Mouse (Mus musculus): Measurements from ENCODE around the gene Myrf.
A peak's percentile ranks its signal among the peaks of the same experiment; 100 is the strongest.

Gene Myrf

GRCm38 (mm10) chr19:10240654-10241305 lies at the start of gene Myrf:
Myrf (minus strand) TSS chr19:10240748.
- DNase-seq (ENCODE audit: low spot score) = peak; percentile 64

DNA sequence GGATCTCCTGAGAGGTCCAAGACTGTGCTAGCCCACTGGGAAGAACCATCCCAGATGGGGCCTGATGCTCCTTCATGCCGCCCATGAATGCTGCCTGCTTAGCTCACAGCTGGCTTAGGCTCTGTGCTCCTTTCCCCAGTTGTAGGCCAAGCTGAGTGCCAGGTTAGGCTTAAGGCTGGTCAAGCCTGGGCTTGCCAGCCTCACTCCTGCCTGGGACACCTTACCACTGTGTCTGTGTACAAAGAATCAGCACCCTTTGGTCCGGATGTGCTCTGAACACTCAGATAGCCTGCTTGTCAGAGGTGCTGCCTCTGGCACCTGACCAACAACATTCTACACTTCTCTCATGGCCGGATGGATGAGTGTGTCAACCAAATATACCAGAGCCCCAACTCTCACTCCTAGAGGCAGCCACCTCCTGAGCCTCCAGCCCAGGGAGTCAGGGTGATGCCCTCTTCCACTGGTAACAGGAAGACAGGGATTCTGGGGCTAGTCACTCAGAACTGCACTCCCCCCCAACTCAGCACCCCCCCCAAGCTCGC lies 49.1 kb upstream of the Myrf start:
- no peak for DNase-seq (ENCODE audit: low spot score)

DNA sequence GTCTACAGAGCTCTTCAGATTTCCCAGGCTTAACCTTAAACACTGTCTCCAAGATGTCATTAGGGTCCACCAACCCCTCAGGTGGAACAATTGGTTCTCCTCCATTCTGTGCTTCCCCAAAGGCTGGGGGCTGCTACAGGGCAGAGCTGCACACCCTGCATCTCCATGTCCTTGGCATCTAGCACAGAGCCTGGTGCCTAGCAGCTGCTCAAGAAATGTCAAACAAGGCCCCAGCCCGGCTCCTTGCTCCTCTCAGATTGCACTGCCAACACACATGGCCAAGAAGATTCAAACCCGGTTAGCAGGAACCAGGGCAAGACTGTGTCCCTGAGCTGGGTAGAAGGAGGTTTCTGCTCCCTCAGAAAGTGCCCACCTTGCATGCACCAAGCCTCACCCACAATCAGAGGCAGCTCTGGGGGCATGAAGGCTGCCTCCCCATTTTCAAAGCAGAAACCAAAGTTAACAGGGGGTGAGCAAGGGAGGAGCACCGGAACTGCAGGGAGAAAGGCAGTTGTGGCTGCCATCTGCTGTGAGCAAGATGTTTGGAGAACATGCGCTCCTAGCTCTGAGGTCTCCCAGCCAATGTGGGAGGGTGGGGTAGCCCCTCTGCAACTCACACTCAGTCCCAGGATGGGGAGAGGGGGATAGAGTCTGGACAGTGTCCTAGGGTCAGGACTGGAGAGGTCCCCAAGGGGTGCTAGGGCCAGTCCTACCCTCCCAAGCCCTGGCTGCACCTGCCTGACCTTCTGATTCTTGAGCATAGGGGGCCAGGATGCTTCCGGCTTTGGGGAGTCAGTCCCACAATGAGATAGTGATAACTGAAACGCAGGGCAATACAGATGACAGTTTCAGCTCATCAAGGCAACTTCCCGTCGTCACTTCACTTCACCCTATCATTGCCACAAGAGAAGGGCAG lies 47.8 kb upstream of the Myrf start:
- DNase-seq (ENCODE audit: low spot score) = no peak

- DNase-seq (ENCODE audit: low spot score) = no peak
Measured at GRCm38 (mm10) chr19:10286458-10286872, 45.9 kb upstream of the Myrf start.

DNA sequence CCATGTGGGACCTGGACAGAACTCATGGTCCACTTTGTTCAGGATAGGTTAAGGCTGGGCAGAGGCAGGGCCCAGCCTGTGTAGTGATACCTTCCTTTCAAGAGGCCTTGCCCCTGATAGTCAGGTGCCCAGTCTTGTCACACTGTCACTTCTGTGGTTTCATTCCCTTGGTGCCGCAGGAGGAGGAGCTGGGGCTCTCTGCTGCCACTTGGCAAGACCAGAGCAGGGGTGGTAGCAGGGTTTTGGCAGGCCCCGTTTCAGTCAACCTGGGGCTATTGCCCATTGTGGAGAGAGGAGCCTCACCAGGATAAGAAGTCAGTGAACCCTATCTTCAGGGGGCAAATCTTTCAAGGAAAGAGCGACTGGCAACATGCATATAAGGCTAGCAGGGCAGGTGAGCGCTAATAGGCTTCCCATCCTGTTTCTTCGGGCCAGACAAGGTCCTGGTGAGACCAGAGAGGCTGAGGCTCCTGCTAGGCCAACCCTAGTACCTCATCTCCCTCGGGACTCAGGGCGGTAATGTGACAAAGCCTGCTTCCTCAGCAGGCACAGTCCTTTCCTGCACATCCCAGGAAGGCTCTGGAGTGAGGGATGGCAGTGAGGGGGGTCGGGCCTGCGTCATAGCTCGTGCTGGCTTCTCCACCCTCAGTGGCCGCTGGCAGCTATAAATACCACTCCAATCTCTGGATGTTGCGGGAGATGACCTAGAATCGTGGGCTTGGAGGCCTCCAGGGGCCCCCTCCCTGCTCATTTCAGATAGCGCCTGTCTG lies 40.4 kb upstream of the Myrf start:
- no peak for DNase-seq (ENCODE audit: low spot score)

- no peak for DNase-seq (ENCODE audit: low spot score)
Measured at GRCm38 (mm10) chr19:10279668-10280067, 39.1 kb upstream of the Myrf start.

DNA sequence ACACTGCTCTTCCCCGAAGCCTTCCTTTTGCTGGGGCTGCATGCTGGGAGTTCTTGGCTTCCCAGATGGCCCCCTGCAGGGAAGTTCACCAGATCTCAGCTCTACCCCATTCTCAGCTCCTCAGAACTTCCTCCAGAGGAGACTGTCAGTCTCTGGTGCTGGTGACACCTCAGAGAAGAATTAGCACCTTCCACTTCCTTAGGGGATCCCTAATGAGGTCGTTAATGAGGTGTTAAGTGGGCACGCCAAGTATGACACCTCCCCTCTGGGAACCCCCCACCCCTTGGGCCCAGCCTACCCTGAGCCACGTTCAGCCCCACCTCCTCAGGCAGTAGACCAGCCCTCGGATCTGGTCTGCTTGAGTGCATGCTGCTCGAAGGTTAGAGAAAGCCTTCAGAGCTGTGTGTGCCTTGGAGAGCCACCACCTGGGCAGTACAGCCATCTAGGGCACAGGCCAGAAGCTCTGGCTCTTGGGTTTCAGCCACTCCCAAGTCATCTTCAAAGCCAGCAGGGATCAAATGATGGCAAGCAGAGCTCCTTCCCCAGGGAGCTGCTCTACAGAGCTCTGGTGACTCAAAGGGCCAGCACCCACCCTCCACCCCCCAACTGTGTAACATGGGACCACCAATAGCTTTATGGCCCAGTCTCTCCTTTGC lies 38.2 kb upstream of the Myrf start:
- no peak for DNase-seq (ENCODE audit: low spot score)

GRCm38 (mm10) chr19:10277759-10278158 lies 37.2 kb upstream of the Myrf start:
- no peak for DNase-seq (ENCODE audit: low spot score)

GRCm38 (mm10) chr19:10277331-10277730 lies 36.8 kb upstream of the Myrf start:
- DNase-seq (ENCODE audit: low spot score) = no peak

GRCm38 (mm10) chr19:10276483-10277144 lies 36.1 kb upstream of the Myrf start:
- DNase-seq (ENCODE audit: low spot score) = no peak

- no peak for DNase-seq (ENCODE audit: low spot score)
Measured at GRCm38 (mm10) chr19:10274056-10274455, 33.5 kb upstream of the Myrf start.

DNA sequence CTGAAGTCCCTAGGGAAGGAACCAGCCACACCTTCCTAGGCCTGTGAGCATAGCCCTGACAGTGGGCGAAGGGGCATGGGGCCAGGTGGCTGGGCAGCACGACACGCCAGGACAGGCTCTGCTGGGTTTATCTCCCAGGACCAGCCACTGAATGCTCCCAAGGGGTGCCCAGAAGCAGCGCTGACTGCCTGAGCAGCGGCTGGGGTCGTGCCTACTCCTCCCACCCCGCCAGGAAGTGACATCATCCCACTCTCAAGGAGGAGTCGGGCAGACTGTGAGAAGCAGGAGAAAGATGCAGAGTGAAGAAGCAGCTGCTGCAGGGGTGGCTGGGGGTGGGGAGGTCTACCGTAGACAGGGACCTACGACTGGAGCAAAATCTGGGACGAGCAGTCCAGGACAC lies 32.2 kb upstream of the Myrf start:
- DNase-seq (ENCODE audit: low spot score) = no peak

- DNase-seq (ENCODE audit: low spot score) = no peak
Measured at GRCm38 (mm10) chr19:10271592-10271991, 31.0 kb upstream of the Myrf start.

- DNase-seq (ENCODE audit: low spot score) = no peak
Measured at GRCm38 (mm10) chr19:10270356-10270755, 29.8 kb upstream of the Myrf start.

GRCm38 (mm10) chr19:10268851-10269250 lies 28.3 kb upstream of the Myrf start:
- DNase-seq (ENCODE audit: low spot score) = no peak

DNA sequence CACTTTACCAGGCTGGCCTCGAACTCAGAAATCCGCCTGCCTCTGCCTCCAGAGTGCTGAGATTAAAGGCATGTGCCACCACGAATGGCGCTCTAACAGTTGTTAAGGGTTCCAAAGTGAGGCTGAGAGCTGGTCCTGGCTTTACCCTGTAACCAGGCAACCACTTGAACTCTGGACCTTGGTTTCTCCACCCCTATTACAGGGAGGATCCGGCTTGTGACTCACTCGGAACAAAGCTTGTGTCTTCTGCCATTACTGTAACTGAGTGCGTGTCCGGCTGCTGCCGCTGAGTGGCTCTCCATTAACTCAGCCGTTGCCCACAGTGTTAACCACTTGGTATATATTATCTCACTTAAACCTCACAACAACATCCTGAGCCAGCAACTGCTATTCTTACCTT lies 27.4 kb upstream of the Myrf start:
- no peak for DNase-seq (ENCODE audit: low spot score)

GRCm38 (mm10) chr19:10267057-10267456 lies 26.5 kb upstream of the Myrf start:
- DNase-seq (ENCODE audit: low spot score) = no peak

GRCm38 (mm10) chr19:10266196-10266850 lies 25.8 kb upstream of the Myrf start:
- no peak for DNase-seq (ENCODE audit: low spot score)

- no peak for DNase-seq (ENCODE audit: low spot score)
Measured at GRCm38 (mm10) chr19:10261369-10261768, 20.8 kb upstream of the Myrf start.

GRCm38 (mm10) chr19:10258279-10259011 lies 17.9 kb upstream of the Myrf start:
- DNase-seq (ENCODE audit: low spot score) = peak; percentile 37
